Mouse (Mus musculus): ENCODE data around the gene Tmem176a.

Gene Tmem176a

GRCm38 (mm10) chr6:48894938-48895818, 54.5 kb downstream of the Tmem176a start:
- no peak for DNase-seq

GRCm38 (mm10) chr6:48895941-48896340, 55.2 kb downstream of the Tmem176a start:
- no peak for DNase-seq

Measured in layer of hippocampus, adult 9-11 months (tissue).